Mouse (Mus musculus): ENCODE results near the gene Gm4175.
"Not testable (repeated sequence)": the region's sequence is repeated elsewhere in the genome, so short reads cannot be mapped to it uniquely, and the experiment has no call there.

The Gm4175 gene

DNA sequence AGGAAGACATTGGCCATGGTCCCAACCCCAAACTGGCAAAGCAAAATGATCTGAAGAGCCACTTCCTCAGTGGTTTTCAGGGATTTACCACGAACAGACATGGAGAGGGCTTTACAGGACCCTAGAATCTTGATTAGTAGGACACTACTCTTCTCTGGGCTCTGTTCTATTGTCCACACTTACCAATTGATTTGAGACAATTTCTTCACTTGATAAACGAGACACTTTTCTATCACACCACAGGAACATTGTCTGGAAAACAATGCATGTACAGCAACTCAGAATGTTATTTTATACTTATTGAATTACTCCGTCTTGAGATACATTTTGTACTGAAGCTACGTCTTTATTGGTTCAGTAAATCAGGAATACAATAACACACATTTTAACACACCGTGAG lies at the start of gene Gm4175:
Gm4175 (minus strand) TSS at position 101 of the 400 bp plus-strand sequence.
- not testable (repeated sequence) for DNase-seq (ENCODE audit: low spot score in 2 of 2)

- DNase-seq (ENCODE audit: low spot score in 2 of 2) = not testable (repeated sequence)
Measured at GRCm38 (mm10) chr7:21796628-21797027, 35.4 kb upstream of the Gm4175 start, which contains the start of gene Gm4177. TSS of gene Gm4177 (minus strand) at chr7:21796728.

Data from frontal cortex, postnatal 14 days (tissue).